Comparison of ENCODE assay signal across 10 mouse cellular contexts in the genomic region with DNA sequence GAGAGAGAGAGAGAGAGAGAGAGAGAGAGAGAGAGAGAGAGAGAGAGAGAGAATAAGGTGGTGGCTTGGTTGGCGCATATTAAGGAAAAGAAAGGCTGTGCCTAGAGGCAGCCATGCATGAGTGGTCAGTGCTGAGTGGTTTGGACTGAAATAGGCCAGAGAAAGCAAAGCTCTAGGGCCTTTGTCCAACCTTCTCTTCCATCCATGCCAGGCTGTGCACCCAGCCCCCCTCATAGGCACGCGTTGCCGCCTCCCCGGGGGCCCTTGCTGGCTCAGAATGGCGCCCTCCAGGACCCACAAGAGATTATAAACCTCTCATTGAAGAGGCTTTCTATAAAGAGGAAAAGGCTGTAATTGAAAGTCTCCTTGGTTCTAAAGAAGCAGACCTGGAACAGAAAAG. TPM values are rescaled to one million over a fixed set of nuclear protein-coding genes. Genes with fewer than 3 reads are reported as not detected.
DNase-seq lines count a peak whose midpoint lies in the region; ATAC-seq and TF ChIP-seq lines count a peak whose summit lies in the region.
"Had no signal": no experiment of that assay in that cellular context is flagged by ENCODE, and none has a peak within 500 bp of the region (broad histone marks: within the 10 kb centered on the region; RNA-seq: fewer than 3 reads in every experiment).

No protein-coding gene starts in this region.

- peak overlapping the region; percentile 65; the same call in 1 of the 2 replicates for H3K27ac ChIP-seq in hindbrain, postnatal 0 days
- peak overlapping the region; percentile 45; the same call in 1 of the 2 replicates for H3K27ac ChIP-seq in midbrain, embryonic 13.5 days
- H3K27ac ChIP-seq in liver, embryonic 11.5 days (ENCODE audit: low read depth, low read length): no peak overlapping the region
- no peak overlapping the region for H3K27ac ChIP-seq in liver, postnatal 0 days (ENCODE audit: low read depth)
- H3K27ac ChIP-seq: heart, embryonic 10.5 days had no signal

- peak; percentile 80 for DNase-seq in cerebellum, adult 11-12 months
- peak; percentile 82 for DNase-seq in cerebellum, adult 9-11 months
- peak; percentile 55 for DNase-seq in hindbrain, postnatal 0 days (ENCODE audit: low spot score)
- no peak for DNase-seq in liver, embryonic 11.5 days (ENCODE audit: low spot score)
- no peak for DNase-seq in liver, postnatal 0 days
- DNase-seq: lung, embryonic 14.5 days had no signal

- 37% methylated on average over 6 of the region's 6 CpGs for WGBS in hindbrain, postnatal 0 days
- WGBS in midbrain, embryonic 13.5 days: 38% methylated on average over 6 of the region's 6 CpGs
- 86% methylated on average over 6 of the region's 6 CpGs for WGBS in liver, embryonic 11.5 days
- WGBS in liver, postnatal 0 days (ENCODE audit: insufficient replicate concordance): 86% methylated on average over 5 of the region's 6 CpGs

- TF ChIP-seq EP300 in liver, postnatal 0 days (IDR thresholded peaks at IDR 0.05; ENCODE audit: low read depth): no peak

- H3K9ac ChIP-seq in hindbrain, postnatal 0 days (replicated peaks; ENCODE audit: low read length): no peak overlapping the region
- H3K9ac ChIP-seq in midbrain, embryonic 13.5 days (replicated peaks): no peak overlapping the region
- no peak overlapping the region for H3K9ac ChIP-seq in liver, embryonic 11.5 days (ENCODE audit: low read depth, low read length)
- no peak overlapping the region for H3K9ac ChIP-seq in liver, postnatal 0 days (replicated peaks)
- H3K9ac ChIP-seq: lung, embryonic 14.5 days had no signal

- H3K27me3 ChIP-seq in hindbrain, postnatal 0 days (ENCODE audit: insufficient read depth, low read length): no peaks in the 10 kb centered on the region
- peaks cover 24% of the 10 kb centered on the region; the same call in 1 of the 2 replicates for H3K27me3 ChIP-seq in midbrain, embryonic 13.5 days
- peaks cover 34% of the 10 kb centered on the region for H3K27me3 ChIP-seq in liver, embryonic 11.5 days (replicated peaks; ENCODE audit: control insufficient read depth, insufficient read depth, low read length)
- peaks cover 29% of the 10 kb centered on the region for H3K27me3 ChIP-seq in liver, postnatal 0 days (ENCODE audit: insufficient read depth, low read length)

- no peak overlapping the region for H3K4me3 ChIP-seq in hindbrain, postnatal 0 days (ENCODE audit: low read length)
- no peak overlapping the region for H3K4me3 ChIP-seq in midbrain, embryonic 13.5 days (replicated peaks)
- no peak overlapping the region for H3K4me3 ChIP-seq in liver, embryonic 11.5 days (ENCODE audit: low read depth, low read length)
- no peak overlapping the region for H3K4me3 ChIP-seq in liver, postnatal 0 days (ENCODE audit: low read depth, low read length)
- H3K4me3 ChIP-seq: heart, embryonic 10.5 days had no signal

- H3K9me3 ChIP-seq in hindbrain, postnatal 0 days (ENCODE audit: low read length): no peaks in the 10 kb centered on the region
- no peaks in the 10 kb centered on the region for H3K9me3 ChIP-seq in midbrain, embryonic 13.5 days
- no peaks in the 10 kb centered on the region for H3K9me3 ChIP-seq in liver, embryonic 11.5 days (ENCODE audit: control insufficient read depth, low read length)
- H3K9me3 ChIP-seq in liver, postnatal 0 days (ENCODE audit: low read length): no peaks in the 10 kb centered on the region
- H3K9me3 ChIP-seq: heart, embryonic 10.5 days had no signal

- ATAC-seq in hindbrain, postnatal 0 days: no peak
- ATAC-seq in midbrain, embryonic 13.5 days: no peak
- ATAC-seq in liver, embryonic 11.5 days (replicated peaks; ENCODE audit: low FRiP score): no peak
- ATAC-seq in liver, postnatal 0 days: no peak
- ATAC-seq in frontal cortex, adult (ENCODE audit: low TSS enrichment): no peak
- ATAC-seq: inflammation-experienced regulatory T-cells, adult 6 months had no signal

- peaks cover 9% of the 10 kb centered on the region for H3K36me3 ChIP-seq in hindbrain, postnatal 0 days (ENCODE audit: insufficient read depth, low read length)
- H3K36me3 ChIP-seq in midbrain, embryonic 13.5 days: peaks cover 22% of the 10 kb centered on the region
- peaks cover 13% of the 10 kb centered on the region for H3K36me3 ChIP-seq in liver, embryonic 11.5 days (ENCODE audit: control insufficient read depth, insufficient read depth, low read length)
- H3K36me3 ChIP-seq in liver, postnatal 0 days (replicated peaks; ENCODE audit: insufficient read depth, low read length): 0 out of 2 replicates have a peak, but pooled peaks cover 9% of the 10 kb centered on the region

- no peak overlapping the region for H3K4me2 ChIP-seq in hindbrain, postnatal 0 days (ENCODE audit: low read depth, low read length)
- no peak overlapping the region for H3K4me2 ChIP-seq in midbrain, embryonic 13.5 days (replicated peaks)
- H3K4me2 ChIP-seq in liver, embryonic 11.5 days: no peak overlapping the region
- H3K4me2 ChIP-seq in liver, postnatal 0 days (ENCODE audit: low read depth, low read length): no peak overlapping the region
- H3K4me2 ChIP-seq: lung, embryonic 14.5 days had no signal

- peaks cover 25% of the 10 kb centered on the region for H3K4me1 ChIP-seq in hindbrain, postnatal 0 days (ENCODE audit: insufficient read depth, low read length)
- peaks cover 46% of the 10 kb centered on the region for H3K4me1 ChIP-seq in midbrain, embryonic 13.5 days (replicated peaks)
- peaks cover 8% of the 10 kb centered on the region; the same call in 1 of the 2 replicates for H3K4me1 ChIP-seq in liver, embryonic 11.5 days (replicated peaks; ENCODE audit: control insufficient read depth, insufficient read depth, low read length)
- H3K4me1 ChIP-seq in liver, postnatal 0 days (ENCODE audit: insufficient read depth): no peaks in the 10 kb centered on the region

- no peak for TF ChIP-seq CTCF in hindbrain, postnatal 0 days (IDR thresholded peaks at IDR 0.05; ENCODE audit: low read depth)
- TF ChIP-seq CTCF in liver, postnatal 0 days (IDR thresholded peaks at IDR 0.05; ENCODE audit: low read depth): no peak

RNA-seq across cellular contexts. Expression of a gene that starts 3.0 kb away (rescaled TPM):
- 277 and 282 TPM in 2 replicates for total RNA-seq in hindbrain, postnatal 0 days (2014; rRNA removed)
- polyA plus RNA-seq in hindbrain, postnatal 0 days (2015; fragmentation: Nextera tagmentation; extraction: Ambion mirVana): 105 and 110 TPM in 2 replicates
- polyA plus RNA-seq in midbrain, embryonic 13.5 days (2015; fragmentation: Nextera tagmentation; extraction: Ambion mirVana): 28.5 and 30.4 TPM in 2 replicates
- polyA plus RNA-seq in liver, embryonic 11.5 days (2014; fragmentation: Nextera tagmentation; extraction: Ambion mirVana): 3.2 and 4.1 TPM in 2 replicates
- 12.8 and 15.6 TPM in 2 replicates for polyA plus RNA-seq in liver, postnatal 0 days (2015; fragmentation: Nextera tagmentation; extraction: Ambion mirVana)

Comparison
In these comparisons a context has a peak if more than half of its experiments do, and no peak if none do; other contexts are left out.
1. DNase-seq: peak in cerebellum, adult 11-12 months (single experiment), cerebellum, adult 9-11 months (single experiment) and hindbrain, postnatal 0 days (single experiment); none in liver, embryonic 11.5 days (single experiment) and liver, postnatal 0 days (single experiment).
2. H3K27ac ChIP-seq: peak in hindbrain, postnatal 0 days (single experiment) and midbrain, embryonic 13.5 days (single experiment); none in liver, embryonic 11.5 days (single experiment) and liver, postnatal 0 days (single experiment).